Mouse (Mus musculus) limb, embryonic 14.5 days (tissue): Measurements from ENCODE around the gene Arhgef2. TPM values are rescaled to one million over a fixed set of nuclear protein-coding genes. Genes with fewer than 3 reads are reported as not detected.

Experiments
- ATAC-seq: fragments of 200-750 bp; cut with Nextera tagmentation; 2 replicates; pipeline ENCODE4 v1.8.0; 2017; ENCODE audit warnings: low read depth, moderate number of reproducible peaks, moderate TSS enrichment; ENCODE audit not compliant: low FRiP score
- DNase-seq: peaks from one replicate; pipeline ENCODE4 v3.0.0-alpha.2; 2015; ENCODE audit warnings: low spot score
- H3K27ac ChIP-seq: fragments of 300-500 bp; sonication (generic); replicated peaks from 2 replicates; pipeline ENCODE4 v1.5.1; 2014; ENCODE audit warnings: low read depth, mild to moderate bottlenecking, low read length, moderate library complexity, mixed read lengths
- H3K27me3 ChIP-seq: fragments of 300-500 bp; sonication (generic); 2 replicates; pipeline ENCODE4 v1.6.1; 2014; ENCODE audit warnings: low read length, mixed read lengths; ENCODE audit not compliant: control insufficient read depth, insufficient read depth
- H3K36me3 ChIP-seq: fragments of 300-500 bp; sonication (generic); 2 replicates; pipeline ENCODE4 v1.6.1; 2014; ENCODE audit warnings: mild to moderate bottlenecking, low read length, moderate library complexity, mixed read lengths; ENCODE audit not compliant: control insufficient read depth, insufficient read depth
- H3K4me1 ChIP-seq: fragments of 300-500 bp; sonication (generic); 2 replicates; pipeline ENCODE4 v1.6.1; 2014; ENCODE audit warnings: antibody characterized with exemption, low read length, mixed read lengths; ENCODE audit not compliant: control insufficient read depth, insufficient read depth
- H3K4me2 ChIP-seq: fragments of 300-500 bp; sonication (generic); replicated peaks from 2 replicates; pipeline ENCODE4 v1.6.1; 2014; ENCODE audit warnings: low read depth, mild to moderate bottlenecking, low read length, moderate library complexity; ENCODE audit not compliant: severe bottlenecking
- H3K4me3 ChIP-seq: fragments of 300-500 bp; sonication (generic); replicated peaks from 2 replicates; pipeline ENCODE4 v1.5.1; 2014; ENCODE audit warnings: low read length
- H3K9ac ChIP-seq: fragments of 300-500 bp; sonication (generic); 2 replicates; pipeline ENCODE4 v1.6.1; 2014; ENCODE audit warnings: mild to moderate bottlenecking, low read depth, low read length, moderate library complexity; ENCODE audit not compliant: severe bottlenecking
- H3K9me3 ChIP-seq: fragments of 300-500 bp; sonication (generic); 2 replicates; pipeline ENCODE4 v1.6.1; 2016; ENCODE audit warnings: low read length; ENCODE audit not compliant: control insufficient read depth
- POLR2A ChIP-seq: fragments of 200-500 bp; IDR thresholded peaks from 2 replicates; pipeline ENCODE4 v1.8.0; 2012; ENCODE audit warnings: inconsistent platforms, mild to moderate bottlenecking, moderate library complexity, borderline replicate concordance; ENCODE audit not compliant: insufficient read depth, insufficient read length; ENCODE audit errors: extremely low read depth
- WGBS: fragments of 180-500 bp; shearing (Covaris S2); extraction: QIAGEN DNeasy Blood & Tissue Kit; methylation state at CpG from one replicate; pipeline ENCODE4 v1.1.7; 2014; 5-methylcytosine and 5-hydroxymethylcytosine counted together
- polyA plus RNA-seq, 2 experiments: library from polyadenylated mRNA; depleted of rRNA in 1 of 2; stranded (reverse) in 1 of 2; unstranded in 1 of 2; fragments of >200 nt; fragmentation: Nextera tagmentation in 1 of 2; extraction: Ambion mirVana in 1 of 2; gene quantifications; 2 replicates each; pipeline versions ENCODE4 v1.2.1 to v1.2.3; 2012 to 2014

Arhgef2 gene
- polyA plus RNA-seq, 2 experiments = 81.9 to 84.7 TPM

GRCm38 (mm10) chr3:88609066-88609465, 3.3 kb downstream of the Arhgef2 start:
- Histone ChIP-seq H3K4me3 (no peak overlapping the region), H3K4me2 (no peak overlapping the region), H3K9ac (no peak overlapping the region), H3K4me1 (0 out of 2 replicates have a peak, but pooled peaks cover 7% of the 10 kb centered on the region), H3K36me3 (no peaks in the 10 kb centered on the region), H3K27me3 (no peaks in the 10 kb centered on the region), H3K27ac (no peak overlapping the region), H3K9me3 (no peaks in the 10 kb centered on the region)
- no peak for TF ChIP-seq POLR2A
- ATAC-seq (no peak), DNase-seq (no peak)
- 67% methylated on average over 4 of the region's 4 CpGs for WGBS

GRCm38 (mm10) chr3:88614418-88614817, 8.7 kb downstream of the Arhgef2 start:
- H3K27ac ChIP-seq = no peak overlapping the region
- no peak overlapping the region for H3K9ac ChIP-seq
- no peak overlapping the region for H3K4me3 ChIP-seq
- no peak for TF ChIP-seq POLR2A
- DNase-seq = no peak
- peaks cover 12% of the 10 kb centered on the region for H3K4me1 ChIP-seq
- H3K27me3 ChIP-seq = no peaks in the 10 kb centered on the region
- H3K9me3 ChIP-seq = no peaks in the 10 kb centered on the region
- 68% methylated on average over 8 of the region's 8 CpGs for WGBS
- no peak overlapping the region for H3K4me2 ChIP-seq
- ATAC-seq = no peak
- no peaks in the 10 kb centered on the region for H3K36me3 ChIP-seq

GRCm38 (mm10) chr3:88615117-88615516, 9.4 kb downstream of the Arhgef2 start:
- no peaks in the 10 kb centered on the region for H3K9me3 ChIP-seq
- H3K36me3 ChIP-seq = no peaks in the 10 kb centered on the region
- 52% methylated on average over 5 of the region's 5 CpGs for WGBS
- ATAC-seq (no peak), DNase-seq (no peak)
- H3K4me3 ChIP-seq = no peak overlapping the region
- H3K4me1 ChIP-seq = peaks cover 13% of the 10 kb centered on the region
- no peak overlapping the region for H3K4me2 ChIP-seq
- no peaks in the 10 kb centered on the region for H3K27me3 ChIP-seq
- 0 out of 2 replicates have a peak overlapping the region, but pooled peaks have one; percentile 16 for H3K9ac ChIP-seq
- TF ChIP-seq POLR2A = no peak
- H3K27ac ChIP-seq = peak overlapping the region; percentile 38; the same call in 1 of the 2 replicates

GRCm38 (mm10) chr3:88615902-88616391, 10.2 kb downstream of the Arhgef2 start:
- H3K4me3 ChIP-seq = no peak overlapping the region
- 50% methylated on average over 9 of the region's 9 CpGs for WGBS
- no peak overlapping the region; the same call in none of the 2 replicates for H3K27ac ChIP-seq
- H3K4me2 ChIP-seq = no peak overlapping the region
- no peaks in the 10 kb centered on the region for H3K9me3 ChIP-seq
- ATAC-seq (peak; percentile 76), DNase-seq (peak; percentile 78)
- no peaks in the 10 kb centered on the region for H3K36me3 ChIP-seq
- no peak for TF ChIP-seq POLR2A
- no peaks in the 10 kb centered on the region for H3K27me3 ChIP-seq
- peaks cover 19% of the 10 kb centered on the region for H3K4me1 ChIP-seq
- no peak overlapping the region for H3K9ac ChIP-seq

GRCm38 (mm10) chr3:88616951-88617500, 11.3 kb downstream of the Arhgef2 start:
- no peak overlapping the region for H3K9ac ChIP-seq
- H3K9me3 ChIP-seq = no peaks in the 10 kb centered on the region
- no peaks in the 10 kb centered on the region for H3K27me3 ChIP-seq
- WGBS = 53% methylated on average over 3 of the region's 3 CpGs
- H3K36me3 ChIP-seq = no peaks in the 10 kb centered on the region
- TF ChIP-seq POLR2A = no peak
- DNase-seq (no peak), ATAC-seq (no peak)
- peaks cover 19% of the 10 kb centered on the region for H3K4me1 ChIP-seq
- no peak overlapping the region for H3K27ac ChIP-seq
- no peak overlapping the region for H3K4me2 ChIP-seq
- no peak overlapping the region for H3K4me3 ChIP-seq
